Mouse (Mus musculus) midbrain, embryonic 10.5 days (tissue): Measurements from ENCODE around the gene Cfap100. TPM values are rescaled to one million over a fixed set of nuclear protein-coding genes. Genes with fewer than 3 reads are reported as not detected.

Experiments
- DNase-seq: peaks from one replicate; pipeline ENCODE4 v3.0.0-alpha.2; 2017; ENCODE audit warnings: low spot score
- H3K27ac ChIP-seq: fragments of 300-500 bp; sonication (generic); replicated peaks from 2 replicates; pipeline ENCODE4 v1.5.1; 2016; ENCODE audit warnings: mild to moderate bottlenecking
- H3K27me3 ChIP-seq: fragments of 300-500 bp; sonication (generic); 2 replicates; pipeline ENCODE4 v1.6.1; 2016; ENCODE audit warnings: low read depth, mild to moderate bottlenecking; ENCODE audit not compliant: poor library complexity, severe bottlenecking
- H3K36me3 ChIP-seq: fragments of 300-500 bp; sonication (generic); 2 replicates; pipeline ENCODE4 v1.6.1; 2016; ENCODE audit warnings: mild to moderate bottlenecking, moderate library complexity
- H3K4me1 ChIP-seq: fragments of 300-500 bp; sonication (generic); 2 replicates; pipeline ENCODE4 v1.6.1; 2016
- H3K4me3 ChIP-seq: fragments of 300-500 bp; sonication (generic); 2 replicates; pipeline ENCODE4 v1.5.1; 2016; ENCODE audit warnings: mild to moderate bottlenecking, moderate library complexity
- H3K9me3 ChIP-seq: fragments of 300-500 bp; sonication (generic); replicated peaks from 2 replicates; pipeline ENCODE4 v1.6.1; 2016; ENCODE audit warnings: mild to moderate bottlenecking
- WGBS: fragments of 180-500 bp; shearing (Covaris S2); methylation state at CpG from one replicate; pipeline ENCODE4 v1.1.7; 2016; 5-methylcytosine and 5-hydroxymethylcytosine counted together
- polyA plus RNA-seq: library from polyadenylated mRNA; unstranded; fragments of >200 nt; fragmentation: Nextera tagmentation; extraction: Ambion mirVana; gene quantifications from 2 replicates; pipeline ENCODE4 v1.2.1, GENCODE M21; 2016

The Cfap100 gene
- polyA plus RNA-seq, result 1.9 TPM in 2 replicates

DNA sequence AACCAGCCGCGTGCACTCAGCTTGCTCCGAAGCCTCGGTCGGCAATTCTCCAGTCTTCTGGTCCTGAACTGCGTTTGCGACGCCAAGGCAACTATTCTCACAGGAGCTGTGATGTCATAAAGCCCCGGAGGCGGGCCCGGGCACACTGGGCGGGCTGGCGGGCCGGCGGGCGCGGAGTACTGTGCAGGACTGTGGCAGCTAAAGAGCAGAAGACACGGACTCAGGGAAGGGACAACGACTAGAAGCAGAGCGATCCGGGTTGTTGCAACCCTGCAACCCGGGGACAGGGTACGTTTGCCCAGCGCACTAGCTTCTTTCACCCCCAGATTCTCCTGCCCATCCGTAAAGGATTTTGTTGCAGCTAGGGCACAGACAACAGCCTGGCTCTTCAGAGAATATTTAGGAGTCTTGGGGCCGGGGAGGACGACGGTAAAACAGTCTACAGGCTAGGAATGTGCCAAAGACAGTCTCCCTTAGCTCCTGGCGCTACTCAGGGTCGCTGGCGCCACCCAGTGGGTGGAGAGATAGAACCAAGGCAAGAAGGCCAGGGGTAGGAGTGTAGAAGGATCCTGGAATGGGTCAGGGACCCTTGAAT is at the start of gene Cfap100:
Gene Cfap100 (minus strand): TSS at position 418 of the 595 bp plus-strand sequence.
- Histone ChIP-seq H3K4me1 (peaks cover 15% of the 10 kb centered on the region), H3K27ac (peak within 1 kb of the TSS; percentile 82), H3K9me3 (no peaks in the 10 kb centered on the region), H3K27me3 (peaks cover 29% of the 10 kb centered on the region), H3K36me3 (no peaks in the 10 kb centered on the region), H3K4me3 (peak within 1 kb of the TSS; percentile 59)
- peak; percentile 80 for DNase-seq
- WGBS, result under 1% methylated on average over 31 of the region's 31 CpGs

DNA sequence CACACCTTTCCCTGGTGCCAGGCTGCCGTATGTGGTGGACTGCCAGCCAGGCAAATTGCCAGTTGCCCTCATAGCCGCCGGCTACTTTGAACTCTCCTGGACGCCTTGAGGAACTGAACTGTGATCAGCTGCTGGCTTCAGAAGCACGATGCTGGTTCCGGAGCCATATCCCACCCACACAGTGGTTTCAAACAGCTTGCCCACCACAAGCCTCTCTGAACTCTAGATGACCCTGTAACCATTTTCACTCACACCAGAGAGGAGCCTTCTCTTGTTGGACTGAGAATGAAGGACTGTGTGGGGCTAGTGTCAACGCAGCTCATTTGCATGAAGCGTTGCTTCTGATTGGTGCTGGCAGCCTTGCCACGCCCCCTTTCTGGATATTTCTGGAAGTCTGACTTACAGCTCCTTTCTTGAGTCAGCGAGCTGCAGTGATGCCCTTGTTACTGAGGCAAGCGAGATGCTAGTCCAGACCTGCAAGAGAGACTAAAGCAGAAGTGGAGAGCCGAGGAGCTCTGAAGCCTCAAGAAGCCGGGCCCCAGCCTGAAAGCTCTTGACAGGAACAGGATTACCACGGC is 48.4 kb upstream of the Cfap100 start:
- 81% methylated on average over 14 of the region's 14 CpGs for WGBS
- Histone ChIP-seq H3K9me3 (no peaks in the 10 kb centered on the region), H3K4me1 (peaks cover 18% of the 10 kb centered on the region), H3K27ac (no peak overlapping the region), H3K4me3 (no peak overlapping the region), H3K36me3 (no peaks in the 10 kb centered on the region), H3K27me3 (no peaks in the 10 kb centered on the region)
- no peak for DNase-seq

DNA sequence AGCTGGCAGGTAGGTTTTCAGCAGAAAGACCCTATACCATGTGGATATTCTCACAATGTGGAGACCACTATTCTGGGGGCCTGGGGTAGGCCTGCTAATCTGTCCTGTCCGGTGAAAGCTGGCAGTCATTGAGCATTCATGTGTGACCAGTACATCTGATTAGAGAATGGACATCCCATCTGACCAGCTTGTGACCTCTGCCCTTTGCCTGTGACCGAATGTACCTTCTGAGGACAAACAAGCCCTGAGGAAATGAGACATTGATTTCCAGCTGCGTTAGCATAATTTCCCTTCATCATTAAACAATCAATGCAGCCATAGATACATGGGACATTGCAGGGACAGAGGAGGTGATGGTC is 47.2 kb upstream of the Cfap100 start:
- Histone ChIP-seq H3K27ac (0 out of 2 replicates have a peak overlapping the region, but pooled peaks have one; percentile 42), H3K9me3 (no peaks in the 10 kb centered on the region), H3K4me3 (no peak overlapping the region), H3K27me3 (no peaks in the 10 kb centered on the region), H3K4me1 (peaks cover 21% of the 10 kb centered on the region), H3K36me3 (no peaks in the 10 kb centered on the region)
- WGBS, result 61% methylated on average over 3 of the region's 3 CpGs
- no peak for DNase-seq

DNA sequence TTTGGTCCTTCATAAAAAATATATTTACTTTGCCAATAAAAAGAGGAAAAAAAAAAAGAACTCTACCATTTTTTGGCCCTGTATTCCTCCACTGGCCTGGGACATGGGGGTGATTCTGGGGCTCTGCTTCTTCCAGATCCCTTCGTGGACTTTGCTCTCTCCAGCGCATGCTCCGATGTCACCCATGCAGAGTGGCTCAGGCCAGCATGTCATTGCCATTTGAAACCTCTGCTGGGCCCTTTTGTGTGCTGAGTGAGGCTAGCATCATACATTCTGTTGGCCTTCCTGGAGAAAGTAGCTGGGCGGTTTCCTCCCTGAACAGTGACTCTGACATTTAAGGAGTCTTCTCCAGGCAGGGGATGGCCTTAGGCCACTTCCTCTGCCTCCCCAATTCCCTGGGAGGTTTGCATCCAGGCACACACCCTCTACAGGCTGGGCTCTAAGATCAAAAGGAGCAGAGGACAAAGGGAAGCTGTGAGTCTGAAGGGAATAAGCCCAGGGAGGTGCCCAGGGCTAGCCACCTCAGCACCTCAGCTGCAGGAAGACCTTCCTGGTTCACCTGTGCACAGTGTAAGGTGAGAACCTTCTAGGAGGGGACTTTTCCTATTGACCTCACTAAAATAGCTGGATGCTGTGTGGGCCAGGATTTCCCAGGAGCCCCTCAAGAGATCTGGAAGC is 46.7 kb upstream of the Cfap100 start:
- Histone ChIP-seq H3K27me3 (no peaks in the 10 kb centered on the region), H3K4me3 (no peak overlapping the region), H3K27ac (0 out of 2 replicates have a peak overlapping the region, but pooled peaks have one; percentile 42), H3K9me3 (no peaks in the 10 kb centered on the region), H3K36me3 (no peaks in the 10 kb centered on the region), H3K4me1 (peaks cover 23% of the 10 kb centered on the region)
- 75% methylated on average over 4 of the region's 4 CpGs for WGBS
- DNase-seq, result no peak

DNA sequence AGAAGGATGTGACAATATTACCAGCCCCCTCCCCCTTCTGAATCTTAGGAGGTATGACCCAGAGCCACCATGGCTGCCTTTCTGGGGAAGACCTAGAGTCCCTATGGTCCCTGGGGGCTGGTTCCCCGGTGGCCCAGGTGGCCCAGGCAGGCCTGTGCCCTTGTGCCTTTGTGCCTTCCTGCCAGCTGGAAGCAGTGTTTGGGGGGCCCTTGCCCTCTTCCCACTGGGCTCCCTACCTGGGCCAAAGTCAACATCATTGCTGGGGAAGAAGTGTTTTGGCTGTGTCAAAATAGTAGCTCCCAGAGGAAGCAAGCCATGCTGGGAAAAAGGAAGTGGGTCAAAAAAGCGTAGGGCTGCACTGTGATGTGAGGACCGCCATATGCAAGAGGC is 45.8 kb upstream of the Cfap100 start:
- 85% methylated on average over 3 of the region's 3 CpGs for WGBS
- Histone ChIP-seq H3K27me3 (no peaks in the 10 kb centered on the region), H3K4me1 (peaks cover 23% of the 10 kb centered on the region)

DNA sequence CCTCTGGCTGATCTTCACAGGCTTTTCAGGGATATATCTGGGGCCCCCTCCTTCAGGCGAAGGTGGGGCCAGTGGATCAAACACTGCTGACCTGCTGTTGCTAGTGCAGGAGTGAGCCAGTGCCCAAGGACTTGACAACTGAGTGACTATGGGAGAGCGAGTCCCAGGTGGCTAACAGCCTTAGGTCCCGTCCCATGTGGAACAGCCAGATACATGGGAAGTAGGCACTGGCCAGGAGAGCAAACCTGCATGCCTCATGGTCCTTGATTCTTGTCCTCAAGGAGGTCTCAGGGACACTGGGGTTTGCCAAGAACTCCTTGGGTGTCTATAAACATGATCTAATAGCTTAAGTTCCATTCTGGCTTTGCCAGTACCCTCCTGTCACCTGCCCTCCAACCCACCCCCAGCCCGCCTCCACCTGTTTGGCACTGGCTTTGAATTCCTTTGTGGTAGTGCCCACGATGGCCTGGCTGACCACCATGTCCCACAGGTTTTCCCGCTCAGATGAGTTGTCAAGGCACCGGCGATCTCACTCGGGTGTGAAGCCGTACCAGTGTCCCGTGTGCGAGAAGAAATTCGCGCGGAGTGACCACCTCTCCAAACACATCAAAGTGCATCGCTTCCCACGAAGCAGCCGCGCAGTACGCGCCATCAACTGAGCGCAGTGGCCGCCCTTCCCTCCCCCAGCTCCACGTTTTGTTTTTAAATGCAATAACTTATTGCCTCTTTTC is 45.2 kb upstream of the Cfap100 start:
- Histone ChIP-seq H3K27me3 (no peaks in the 10 kb centered on the region), H3K9me3 (no peaks in the 10 kb centered on the region), H3K4me3 (no peak overlapping the region), H3K4me1 (peaks cover 23% of the 10 kb centered on the region), H3K36me3 (no peaks in the 10 kb centered on the region), H3K27ac (no peak overlapping the region)
- WGBS, result 94% methylated on average over 24 of the region's 24 CpGs
- DNase-seq, result no peak

More for the DNA sequence above, 45.8 kb upstream of the Cfap100 start:
- Histone ChIP-seq H3K4me3 (no peak overlapping the region), H3K36me3 (no peaks in the 10 kb centered on the region), H3K27ac (no peak overlapping the region), H3K9me3 (no peaks in the 10 kb centered on the region)
- DNase-seq, result no peak

DNA sequence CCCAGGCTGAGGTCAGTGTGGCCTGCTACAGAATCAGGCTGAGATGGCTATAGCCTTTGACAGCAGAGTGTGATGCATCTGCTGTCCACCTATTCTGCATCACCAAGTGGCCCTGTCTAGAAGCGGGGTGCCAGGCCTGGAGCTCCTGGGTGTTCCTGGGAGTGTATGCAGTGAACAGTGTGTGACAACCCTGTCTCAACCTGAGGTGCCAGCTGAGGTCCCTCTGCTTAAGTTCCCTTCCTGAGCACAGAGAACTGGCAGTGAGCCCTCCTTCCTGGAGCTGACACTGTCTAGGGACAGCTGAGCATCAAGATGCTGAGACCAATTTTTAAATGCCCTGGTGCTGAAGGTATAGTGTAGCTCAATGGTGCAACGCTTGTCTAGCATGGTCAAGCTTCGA is 44.1 kb upstream of the Cfap100 start:
- H3K27me3 ChIP-seq, result no peaks in the 10 kb centered on the region

DNA sequence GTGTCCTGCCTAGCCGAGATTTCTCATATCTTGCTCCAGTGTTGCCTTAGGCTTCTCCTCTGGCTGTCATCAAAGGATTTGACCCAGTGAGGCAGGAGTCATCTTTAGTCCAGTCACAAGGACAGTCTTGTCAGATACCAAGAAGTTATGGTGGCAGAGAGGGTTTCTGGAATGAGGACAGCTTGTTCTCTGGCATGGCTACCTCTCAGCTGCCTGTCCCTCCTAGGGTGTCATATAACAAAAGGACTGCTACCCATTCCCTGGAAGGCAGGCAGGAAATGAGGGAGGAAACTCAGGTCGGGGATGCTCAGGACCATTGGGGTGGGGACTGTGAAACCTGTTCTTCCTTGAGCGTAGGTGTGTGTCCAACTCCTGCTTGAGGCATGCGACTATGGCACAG is 43.5 kb upstream of the Cfap100 start:
- no peak for DNase-seq
- no peaks in the 10 kb centered on the region for H3K9me3 ChIP-seq
- 0 out of 2 replicates have a peak, but pooled peaks cover 2% of the 10 kb centered on the region for H3K36me3 ChIP-seq
- 80% methylated on average over 4 of the region's 4 CpGs for WGBS
- H3K27me3 ChIP-seq, result no peaks in the 10 kb centered on the region
- peaks cover 21% of the 10 kb centered on the region for H3K4me1 ChIP-seq
- H3K27ac ChIP-seq, result no peak overlapping the region
- H3K4me3 ChIP-seq, result no peak overlapping the region

More for the DNA sequence above, 44.1 kb upstream of the Cfap100 start:
- H3K36me3 ChIP-seq, result no peaks in the 10 kb centered on the region
- 91% methylated on average over 3 of the region's 3 CpGs for WGBS
- H3K27ac ChIP-seq, result no peak overlapping the region
- no peak for DNase-seq
- peaks cover 23% of the 10 kb centered on the region for H3K4me1 ChIP-seq
- no peaks in the 10 kb centered on the region for H3K9me3 ChIP-seq
- no peak overlapping the region for H3K4me3 ChIP-seq

DNA sequence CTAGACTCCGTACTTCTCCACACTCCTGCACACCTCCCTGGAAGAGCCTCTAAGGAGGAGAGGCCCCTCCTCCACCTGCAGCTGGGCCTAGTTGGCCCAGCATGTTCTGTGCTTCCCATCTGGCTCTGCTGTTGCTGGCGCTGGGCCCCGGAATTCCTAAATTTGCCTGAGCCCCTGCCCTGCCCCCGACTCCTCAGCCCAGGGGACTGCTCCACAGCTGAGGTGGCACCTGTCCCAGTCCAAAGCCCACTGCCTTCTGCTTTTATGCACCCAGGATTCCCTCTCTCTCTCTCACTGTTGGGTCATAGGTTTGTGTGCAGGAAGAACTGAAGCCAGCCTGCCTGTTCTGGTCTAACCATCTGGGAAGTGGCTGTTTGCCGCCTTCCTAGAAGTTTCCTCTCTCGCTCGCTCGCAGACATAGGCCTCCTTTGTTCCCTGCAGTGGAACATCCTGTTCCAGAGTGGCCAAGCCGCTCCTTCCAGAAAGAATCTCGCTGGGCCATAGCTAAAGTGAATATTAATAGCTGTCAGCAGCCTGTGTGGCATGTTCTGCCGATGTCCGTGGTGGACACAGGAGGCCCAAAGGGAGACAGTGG is 42.4 kb upstream of the Cfap100 start:
- 0 out of 2 replicates have a peak overlapping the region, but pooled peaks have one; percentile 33 for H3K27ac ChIP-seq
- WGBS, result 78% methylated on average over 12 of the region's 12 CpGs
- H3K9me3 ChIP-seq, result no peaks in the 10 kb centered on the region
- DNase-seq, result no peak
- 0 out of 2 replicates have a peak, but pooled peaks cover 9% of the 10 kb centered on the region for H3K36me3 ChIP-seq
- H3K27me3 ChIP-seq, result no peaks in the 10 kb centered on the region
- H3K4me3 ChIP-seq, result no peak overlapping the region
- peaks cover 15% of the 10 kb centered on the region for H3K4me1 ChIP-seq

DNA sequence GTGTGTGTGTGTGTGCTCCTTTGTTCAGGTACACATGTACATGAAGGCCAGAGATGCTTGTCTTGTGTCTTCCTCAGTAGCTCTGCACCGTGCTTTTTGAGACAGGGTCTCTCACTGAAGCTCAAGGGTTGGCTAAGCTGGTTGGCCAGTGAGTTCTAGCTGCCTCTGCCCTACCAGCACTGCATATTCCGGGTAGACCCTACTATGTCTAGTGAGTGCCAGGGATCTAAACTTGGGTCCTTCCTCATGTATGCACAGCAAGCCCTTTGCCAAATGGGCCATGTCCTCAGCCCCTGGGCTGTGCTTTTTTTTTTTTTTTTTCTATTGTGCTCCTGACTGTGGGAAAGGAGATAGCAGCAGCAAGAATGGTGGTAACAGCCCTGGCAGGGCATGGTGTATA is 41.7 kb upstream of the Cfap100 start:
- Histone ChIP-seq H3K4me1 (peaks cover 7% of the 10 kb centered on the region), H3K27me3 (peaks cover 3% of the 10 kb centered on the region), H3K9me3 (no peaks in the 10 kb centered on the region), H3K4me3 (no peak overlapping the region), H3K27ac (no peak overlapping the region), H3K36me3 (0 out of 2 replicates have a peak, but pooled peaks cover 9% of the 10 kb centered on the region)
- 95% methylated on average over 2 of the region's 2 CpGs for WGBS
- DNase-seq, result no peak

DNA sequence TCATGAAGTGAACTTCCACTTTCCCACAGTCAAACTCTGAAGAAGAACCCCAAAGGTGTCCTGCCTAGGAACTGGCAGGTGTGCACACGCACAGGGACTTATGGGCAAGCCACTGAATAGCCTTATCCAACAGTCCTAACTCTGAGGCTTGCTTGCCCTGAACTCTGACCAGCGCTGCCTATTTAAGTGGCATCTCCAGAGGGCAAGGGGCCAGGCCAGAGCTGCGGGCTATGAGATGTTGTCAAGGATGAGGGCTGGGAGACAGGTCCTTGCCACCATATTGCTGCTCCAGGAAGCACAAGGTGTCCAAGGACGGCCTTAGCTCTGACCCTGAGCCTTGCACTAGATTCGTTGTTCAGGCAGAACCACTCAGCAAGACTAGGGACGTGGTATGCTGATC is 40.4 kb upstream of the Cfap100 start:
- no peak overlapping the region for H3K27ac ChIP-seq
- H3K4me1 ChIP-seq, result peaks cover 7% of the 10 kb centered on the region
- H3K9me3 ChIP-seq, result no peaks in the 10 kb centered on the region
- no peak for DNase-seq
- 0 out of 2 replicates have a peak, but pooled peaks cover 9% of the 10 kb centered on the region for H3K36me3 ChIP-seq
- peaks cover 15% of the 10 kb centered on the region for H3K27me3 ChIP-seq
- WGBS, result 90% methylated on average over 6 of the region's 6 CpGs
- H3K4me3 ChIP-seq, result no peak overlapping the region

DNA sequence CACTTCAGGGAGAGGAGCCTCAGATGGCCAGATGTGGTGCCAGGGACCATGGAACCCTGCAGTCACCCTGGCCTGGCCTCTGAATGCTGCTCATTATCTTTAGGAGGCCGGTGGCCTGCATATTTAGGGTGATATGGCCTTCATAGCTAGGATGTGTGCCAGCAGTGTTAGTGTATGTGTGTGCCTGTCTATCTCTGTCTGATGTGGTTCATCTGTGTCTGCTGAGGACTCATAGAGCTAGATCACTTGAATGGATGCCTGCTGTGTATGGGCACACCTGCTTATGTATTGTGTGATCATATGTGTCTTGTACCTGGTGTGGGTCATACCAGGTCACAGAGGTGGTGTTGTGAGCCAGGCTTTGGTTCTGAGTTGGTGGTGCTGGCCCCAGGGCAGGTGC is 39.6 kb upstream of the Cfap100 start:
- H3K4me1 ChIP-seq, result peaks cover 15% of the 10 kb centered on the region
- no peaks in the 10 kb centered on the region for H3K9me3 ChIP-seq
- peaks cover 23% of the 10 kb centered on the region for H3K27me3 ChIP-seq
- DNase-seq, result no peak
- H3K36me3 ChIP-seq, result 0 out of 2 replicates have a peak, but pooled peaks cover 9% of the 10 kb centered on the region
- 94% methylated on average over 1 of the region's 1 CpGs for WGBS
- H3K4me3 ChIP-seq, result no peak overlapping the region
- no peak overlapping the region for H3K27ac ChIP-seq
